Mouse (Mus musculus) brown adipose tissue, adult 24 weeks (tissue): ENCODE results near the gene Il1a. TPM values are rescaled to one million over a fixed set of nuclear protein-coding genes. Genes with fewer than 3 reads are reported as not detected.

Source experiments
- H3K27ac ChIP-seq: fragments of 200-500 bp; replicated peaks from 2 replicates; pipeline ENCODE4 v1.5.1; 2012; ENCODE audit warnings: low read depth, mild to moderate bottlenecking, low read length
- H3K4me1 ChIP-seq: fragments of 200-500 bp; 2 replicates; pipeline ENCODE4 v1.6.1; 2012; ENCODE audit warnings: low read length, mixed read lengths; ENCODE audit not compliant: control insufficient read depth, insufficient read depth, insufficient read length
- H3K4me3 ChIP-seq: fragments of 200-500 bp; 2 replicates; pipeline ENCODE4 v1.5.1; 2012; ENCODE audit warnings: low read depth, mild to moderate bottlenecking, low read length, moderate library complexity; ENCODE audit not compliant: insufficient read depth
- polyA plus RNA-seq: library from polyadenylated mRNA; stranded (reverse); fragments of >200 nt; gene quantifications from 2 replicates; pipeline ENCODE4 v1.2.4, GENCODE M21; 2012; ENCODE audit not compliant: missing spikeins, insufficient read depth, insufficient read length

Il1a gene
- polyA plus RNA-seq, 1 experiment, result not detected

DNA sequence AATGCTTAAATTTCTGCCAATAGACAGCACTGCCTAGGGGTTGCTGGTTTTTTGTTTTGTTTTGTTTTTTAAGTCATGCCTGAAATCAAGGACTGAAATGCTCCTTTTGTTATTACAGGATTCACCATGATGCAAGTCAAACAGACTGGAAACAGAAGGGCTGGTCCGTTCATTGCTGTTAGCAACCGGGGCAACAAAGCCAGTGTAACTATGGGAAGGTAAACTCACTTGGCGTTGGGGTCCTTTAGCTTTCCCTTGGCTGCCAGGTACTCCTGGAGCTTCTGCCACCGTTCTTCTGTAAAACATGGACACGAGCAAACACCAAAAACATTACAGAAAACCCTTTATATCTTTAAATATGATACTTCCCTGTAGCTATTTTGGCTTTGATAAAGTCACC lies 13.7 kb downstream of the Il1a start:
- H3K27ac ChIP-seq, result no peak overlapping the region
- no peaks in the 10 kb centered on the region for H3K4me1 ChIP-seq
- no peak overlapping the region for H3K4me3 ChIP-seq

DNA sequence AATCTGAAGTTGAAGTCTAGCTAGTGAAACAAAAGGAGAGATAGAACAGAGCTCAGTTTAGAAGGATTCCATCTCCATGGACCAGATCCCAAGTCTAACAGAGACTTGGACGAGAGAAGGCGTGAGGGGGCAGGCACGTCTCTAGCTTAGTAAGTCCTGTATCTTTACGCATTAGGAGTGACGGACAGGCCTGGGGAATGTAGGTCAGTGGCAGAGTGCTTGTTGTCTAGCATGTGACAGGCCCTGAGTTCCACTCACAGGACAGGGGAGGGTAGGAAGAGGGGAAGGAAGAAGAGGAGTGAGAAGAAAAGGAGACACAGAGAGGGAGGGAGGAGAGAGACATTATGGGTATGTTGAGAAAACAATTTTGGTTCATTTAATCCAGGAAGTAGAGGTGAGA lies 14.7 kb downstream of the Il1a start:
- no peak overlapping the region for H3K4me3 ChIP-seq
- H3K4me1 ChIP-seq, result no peaks in the 10 kb centered on the region
- H3K27ac ChIP-seq, result no peak overlapping the region

DNA sequence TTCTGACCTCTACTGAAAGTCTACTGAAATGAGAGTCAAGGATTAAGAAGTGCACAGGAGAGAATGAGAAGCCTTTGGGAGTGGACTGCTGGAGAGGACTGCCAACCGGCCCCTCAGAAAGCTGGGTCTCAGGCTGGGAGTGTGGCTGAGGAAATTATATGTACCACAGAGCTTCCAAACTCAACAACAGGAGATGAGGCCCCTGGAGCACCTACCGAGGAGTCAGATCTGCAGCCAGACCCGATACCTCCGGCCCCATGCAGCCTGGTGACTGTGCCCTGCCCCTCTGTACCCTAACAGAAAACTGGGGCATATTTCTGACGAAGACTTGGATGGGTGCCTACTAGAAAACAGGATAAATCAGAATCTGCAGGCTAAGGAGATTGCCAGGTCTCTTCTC lies 35.9 kb downstream of the Il1a start:
- H3K27ac ChIP-seq, result no peak overlapping the region
- no peak overlapping the region for H3K4me3 ChIP-seq
- H3K4me1 ChIP-seq, result no peaks in the 10 kb centered on the region

DNA sequence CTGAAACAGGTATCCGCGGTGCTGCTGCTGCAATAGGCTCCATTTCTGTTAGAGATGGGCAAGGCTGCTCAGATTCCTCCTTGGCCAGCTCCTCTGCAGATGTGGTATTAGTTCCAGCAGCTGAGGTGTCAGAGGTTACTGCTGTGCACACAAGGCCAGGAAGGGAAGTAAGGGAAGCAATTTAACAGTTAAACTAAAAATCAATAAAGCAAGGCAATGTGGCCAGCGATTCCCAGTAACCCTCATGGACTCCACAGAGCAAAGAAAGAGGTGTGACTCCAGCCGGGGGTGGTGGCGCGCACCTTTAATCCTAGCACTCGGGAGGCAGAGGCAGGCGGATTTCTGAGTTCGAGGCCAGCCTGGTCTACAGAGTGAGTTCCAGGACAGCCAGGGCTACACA lies 39.2 kb downstream of the Il1a start:
- Histone ChIP-seq H3K27ac (no peak overlapping the region), H3K4me1 (no peaks in the 10 kb centered on the region), H3K4me3 (no peak overlapping the region)

DNA sequence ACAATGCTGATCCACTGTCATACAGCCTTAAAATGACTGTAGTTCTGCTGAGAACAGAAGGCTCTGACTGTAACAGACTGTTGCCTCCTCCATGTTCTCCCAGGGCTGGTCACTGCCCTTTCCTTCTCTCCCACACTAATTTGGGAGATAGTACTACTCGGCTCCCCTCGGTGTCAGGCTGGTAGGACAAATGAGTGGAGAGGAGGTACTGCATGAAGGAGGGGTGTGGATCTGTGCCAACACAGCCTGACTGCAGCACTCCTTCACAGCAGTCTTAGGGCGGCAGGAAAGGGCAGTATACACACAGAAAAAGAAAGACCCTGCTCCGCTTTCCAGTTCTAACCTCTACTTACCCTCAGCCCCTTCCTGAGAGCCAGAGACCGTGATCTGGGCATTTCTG lies 39.8 kb downstream of the Il1a start:
- H3K4me3 ChIP-seq, result no peak overlapping the region
- H3K4me1 ChIP-seq, result no peaks in the 10 kb centered on the region
- no peak overlapping the region for H3K27ac ChIP-seq

DNA sequence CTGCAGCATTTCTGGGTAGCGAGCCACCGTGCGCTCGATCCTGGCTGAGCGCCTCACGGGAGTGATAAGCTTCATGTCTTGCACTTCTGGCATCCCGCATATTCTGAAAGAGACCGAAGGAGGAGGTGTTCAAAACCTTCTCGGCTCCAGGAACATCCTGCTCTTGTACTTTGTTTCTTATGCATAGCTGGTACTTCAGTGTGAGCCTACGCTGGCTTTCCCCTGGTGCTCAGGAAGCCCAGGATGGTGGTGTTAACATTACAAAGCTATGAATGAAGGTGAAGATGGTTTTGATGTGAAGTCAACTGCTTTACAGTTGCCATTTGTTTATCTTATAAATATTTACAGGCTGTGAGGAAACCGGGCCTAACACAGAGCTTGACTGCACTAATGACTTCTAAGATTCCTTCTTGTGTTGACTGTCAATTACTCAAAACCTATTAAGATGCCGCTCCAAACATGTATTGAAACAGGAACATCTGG lies 40.6 kb downstream of the Il1a start:
- Histone ChIP-seq H3K4me1 (no peaks in the 10 kb centered on the region), H3K27ac (no peak overlapping the region), H3K4me3 (no peak overlapping the region)

DNA sequence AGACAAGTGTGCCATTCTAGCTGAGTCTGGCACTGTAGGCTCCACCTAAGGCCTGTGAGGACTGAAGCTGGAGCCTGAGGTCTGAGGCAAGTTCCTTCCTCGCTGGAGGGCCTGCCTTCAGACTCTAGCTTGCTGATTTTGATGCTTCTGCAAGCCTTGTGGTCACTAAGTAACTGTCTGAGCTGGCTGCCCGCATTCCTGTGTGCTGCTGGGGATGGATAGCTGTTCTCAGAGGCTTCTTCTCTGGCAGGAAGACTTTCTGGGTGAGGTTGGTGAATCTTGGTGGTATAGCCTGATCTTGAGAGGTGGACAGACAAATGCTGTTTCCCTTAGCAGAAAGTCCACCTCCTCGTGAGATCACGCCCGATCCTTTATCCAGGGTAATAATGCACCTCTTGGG lies 42.0 kb downstream of the Il1a start:
- Histone ChIP-seq H3K27ac (no peak overlapping the region), H3K4me1 (no peaks in the 10 kb centered on the region), H3K4me3 (no peak overlapping the region)

DNA sequence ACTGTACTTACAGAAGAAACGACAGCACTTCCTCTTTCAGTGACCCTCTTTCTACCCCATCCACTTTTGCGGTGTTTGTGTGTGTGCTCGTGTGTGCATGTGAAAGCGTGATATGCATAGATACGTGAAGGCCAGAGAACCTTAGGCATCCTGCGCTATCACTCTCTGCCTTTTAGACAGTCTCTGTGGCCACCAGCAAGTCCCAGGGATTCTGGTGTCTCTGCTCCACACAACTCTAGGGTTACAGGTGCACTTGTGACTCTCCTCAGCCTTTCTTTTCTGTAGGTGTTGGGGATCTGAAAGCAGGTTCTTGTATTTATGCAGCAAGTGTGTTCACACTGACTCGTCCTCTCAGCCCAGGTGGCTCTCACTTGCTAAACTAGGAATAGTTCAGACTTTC lies 44.5 kb downstream of the Il1a start:
- Histone ChIP-seq H3K27ac (no peak overlapping the region), H3K4me3 (no peak overlapping the region), H3K4me1 (no peaks in the 10 kb centered on the region)

DNA sequence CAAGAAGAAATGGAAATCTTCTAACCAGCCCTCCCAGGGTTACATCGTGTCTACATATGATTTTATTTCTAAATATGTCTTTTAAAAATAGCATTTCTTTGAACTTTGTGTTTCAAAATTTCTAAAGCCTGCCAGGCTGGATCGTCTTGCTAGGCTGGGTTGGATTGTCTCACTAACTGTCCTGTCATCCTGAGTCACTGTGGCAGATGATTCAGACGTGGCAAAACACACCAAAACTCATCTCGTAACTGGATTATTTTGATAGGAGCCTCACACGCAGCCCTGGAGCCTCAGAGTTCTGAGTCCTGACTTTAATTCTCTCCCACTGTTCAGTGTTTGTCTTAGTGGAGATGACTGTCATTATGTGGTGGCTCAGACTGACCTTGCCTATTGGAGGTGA lies 46.7 kb downstream of the Il1a start:
- no peaks in the 10 kb centered on the region for H3K4me1 ChIP-seq
- no peak overlapping the region for H3K27ac ChIP-seq
- no peak overlapping the region for H3K4me3 ChIP-seq

DNA sequence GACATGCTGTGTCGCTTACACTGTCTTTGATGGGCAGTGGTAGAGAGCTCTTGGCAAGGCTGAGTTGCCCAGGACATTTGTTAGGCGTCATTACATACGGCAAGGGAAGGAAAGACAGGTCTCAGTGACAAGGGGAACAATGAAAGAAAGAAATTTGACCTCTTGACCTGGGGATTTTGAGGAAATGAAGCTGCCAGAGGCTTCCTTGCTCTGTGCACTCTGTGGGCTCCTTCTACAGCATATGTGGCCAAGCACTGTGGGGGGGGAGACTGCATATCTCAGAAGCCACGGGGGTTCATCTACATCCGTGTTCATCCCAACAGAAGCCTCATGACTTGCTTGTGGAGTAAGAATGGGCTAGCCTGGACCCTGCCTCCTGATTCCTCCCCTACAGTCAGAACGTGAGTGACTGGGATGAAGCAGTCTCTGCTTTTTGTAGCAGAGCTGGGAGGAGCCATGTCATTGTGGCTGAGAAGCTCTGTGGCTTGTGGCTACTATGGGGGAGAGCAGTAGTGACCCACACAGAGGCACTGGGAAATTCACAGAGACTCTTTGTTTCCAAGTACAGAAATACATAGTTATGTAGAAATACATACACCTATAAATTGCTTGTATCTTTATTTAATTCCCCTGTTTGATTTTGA lies 48.5 kb downstream of the Il1a start:
- H3K4me1 ChIP-seq, result no peaks in the 10 kb centered on the region
- H3K4me3 ChIP-seq, result no peak overlapping the region
- no peak overlapping the region for H3K27ac ChIP-seq

DNA sequence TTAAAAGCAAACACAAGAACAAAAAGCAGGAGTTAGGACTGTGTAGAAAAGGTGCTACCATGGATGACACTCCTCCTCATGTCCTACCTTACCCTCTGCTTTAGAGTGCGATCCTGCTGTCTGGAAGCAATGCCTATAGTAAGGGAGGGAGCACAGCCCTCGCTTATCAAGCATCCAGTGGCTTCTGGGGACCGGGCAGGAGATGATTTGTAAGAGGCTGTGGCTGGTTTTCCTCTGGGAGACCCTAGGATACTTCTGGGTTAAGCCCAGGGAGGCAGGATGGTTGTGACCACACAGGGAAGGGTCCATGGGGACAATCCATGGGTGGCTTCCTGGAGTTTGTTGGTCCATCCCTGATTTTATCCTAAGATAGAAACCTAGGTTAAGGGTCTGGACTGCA lies 49.1 kb downstream of the Il1a start:
- Histone ChIP-seq H3K4me1 (no peaks in the 10 kb centered on the region), H3K4me3 (no peak overlapping the region), H3K27ac (no peak overlapping the region)

DNA sequence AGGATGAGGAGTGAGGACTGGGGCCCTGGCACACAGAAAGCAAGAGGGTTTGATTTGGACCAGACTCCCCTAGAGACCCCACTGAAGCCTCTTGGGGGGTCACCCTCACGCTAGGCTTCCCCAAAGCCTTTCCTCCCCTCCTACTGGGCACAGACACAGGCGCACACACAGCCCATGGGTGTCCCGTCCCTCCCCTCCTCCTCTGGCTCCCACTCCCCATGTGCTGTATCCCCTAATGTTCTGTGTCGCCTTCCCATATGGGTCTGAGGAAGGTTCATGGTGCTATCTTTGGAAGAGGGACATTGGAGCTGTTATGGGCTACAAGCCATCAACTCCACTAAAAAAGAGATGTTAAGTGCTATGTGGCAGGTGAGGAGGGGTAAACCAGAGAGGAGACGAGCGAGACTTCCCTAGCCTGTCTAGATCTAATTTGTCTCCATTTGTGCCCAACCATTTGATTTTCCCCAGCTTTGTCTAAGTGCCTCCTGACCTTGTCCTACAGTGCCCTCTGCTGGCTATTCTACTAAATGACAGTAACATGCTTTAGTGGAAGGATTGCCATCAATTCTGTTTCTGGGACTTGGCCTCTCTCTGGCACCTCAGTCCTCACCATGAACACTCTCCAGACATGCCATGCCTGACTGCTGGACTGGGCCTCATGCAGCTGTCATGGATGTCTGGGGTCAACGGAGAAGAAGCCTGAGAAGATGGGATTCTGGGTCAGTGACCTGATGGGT lies 51.1 kb downstream of the Il1a start:
- no peak overlapping the region for H3K27ac ChIP-seq
- no peak overlapping the region for H3K4me3 ChIP-seq
- H3K4me1 ChIP-seq, result no peaks in the 10 kb centered on the region

DNA sequence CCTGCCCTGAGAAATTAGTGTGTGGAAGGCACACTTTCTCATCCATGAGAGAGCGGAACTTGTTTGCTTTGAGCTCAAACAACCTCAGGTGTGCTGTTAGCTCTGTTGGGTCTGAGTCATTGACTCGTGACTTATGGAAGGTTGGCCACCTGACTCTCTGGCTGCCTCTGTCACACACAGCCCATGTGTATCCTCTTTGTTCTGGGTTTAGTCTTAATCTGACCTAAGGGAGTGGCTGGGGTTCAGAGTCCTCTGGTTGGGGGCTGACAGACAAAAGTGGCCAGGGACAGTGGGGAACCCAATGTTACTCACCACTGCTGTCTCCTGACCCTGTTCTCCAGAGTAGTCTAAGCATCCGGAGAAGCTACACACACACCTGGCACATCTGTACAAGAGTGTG lies 51.7 kb downstream of the Il1a start:
- H3K4me3 ChIP-seq, result no peak overlapping the region
- no peaks in the 10 kb centered on the region for H3K4me1 ChIP-seq
- H3K27ac ChIP-seq, result no peak overlapping the region

DNA sequence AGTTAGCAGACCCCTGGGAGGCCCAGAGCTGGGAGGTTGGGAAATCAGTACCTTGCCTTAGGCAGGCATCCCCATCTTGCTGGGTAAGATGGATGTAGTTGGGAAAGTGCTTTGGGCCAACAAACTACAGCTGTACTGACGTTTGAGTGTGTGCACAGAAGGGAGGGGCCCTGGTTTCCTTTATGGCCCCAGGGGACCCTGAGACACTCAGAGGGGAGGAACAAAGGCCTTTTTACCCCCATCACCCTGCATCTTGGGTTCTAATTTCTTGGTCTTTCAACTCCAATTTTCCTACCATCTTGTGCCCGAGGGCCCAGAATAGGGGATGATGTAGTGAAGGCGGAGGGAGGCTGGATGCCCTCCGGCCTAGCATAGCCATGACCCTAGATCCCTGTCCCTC lies 53.8 kb downstream of the Il1a start:
- Histone ChIP-seq H3K27ac (no peak overlapping the region), H3K4me1 (no peaks in the 10 kb centered on the region), H3K4me3 (no peak overlapping the region)

DNA sequence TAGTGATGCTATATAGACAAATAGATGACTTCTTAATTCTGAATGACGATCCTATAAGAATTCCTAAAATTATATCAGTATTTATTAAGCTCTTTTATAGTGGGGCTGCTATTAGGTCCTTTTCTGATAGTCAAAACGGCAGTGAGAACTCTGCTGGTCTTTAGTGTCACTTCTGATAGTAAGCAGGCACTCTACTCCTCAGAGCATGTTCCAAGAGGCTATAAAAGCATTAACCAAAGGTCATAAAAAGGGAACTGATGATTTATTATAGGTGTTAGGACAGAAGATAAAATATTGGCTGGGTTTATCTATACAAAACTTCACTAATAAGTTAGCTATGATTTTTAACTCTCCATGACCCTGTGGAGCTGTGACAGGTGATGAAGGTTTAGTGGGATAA lies 55.7 kb downstream of the Il1a start:
- Histone ChIP-seq H3K27ac (no peak overlapping the region), H3K4me1 (no peaks in the 10 kb centered on the region), H3K4me3 (no peak overlapping the region)

DNA sequence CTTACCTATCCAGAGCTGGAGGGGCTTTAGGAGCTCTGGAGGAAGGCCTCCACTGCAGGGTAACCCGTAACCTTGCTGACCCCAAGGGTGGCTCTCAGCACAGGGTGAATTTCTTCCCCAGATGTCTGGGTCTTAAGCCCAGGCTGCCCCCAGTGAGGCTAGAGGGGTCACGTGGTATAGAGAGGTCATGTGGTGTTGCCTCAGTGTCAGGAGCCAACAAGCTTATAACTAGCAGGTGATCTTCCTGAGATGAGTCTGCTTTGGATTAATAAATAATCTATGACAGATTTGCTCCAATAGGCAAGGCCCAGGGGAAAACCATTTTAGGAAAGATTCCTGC lies 56.2 kb downstream of the Il1a start:
- H3K4me3 ChIP-seq, result no peak overlapping the region
- no peak overlapping the region for H3K27ac ChIP-seq
- no peaks in the 10 kb centered on the region for H3K4me1 ChIP-seq
